Mouse (Mus musculus) C3H10T1/2 (cell line): ENCODE measurements around the gene Tet1. TPM values are rescaled to one million over a fixed set of nuclear protein-coding genes. Genes with fewer than 3 reads are reported as not detected.

Experiments used
- polyA plus RNA-seq, 2 experiments: library from polyadenylated mRNA; unstranded; fragments of >200 nt; fragmentation: generic; extraction: Trizol; gene quantifications; one replicate each; pipeline ENCODE4 v1.2.1; 2012; ENCODE audit warnings: missing spikeins in 2 of 2

The Tet1 gene
- polyA plus RNA-seq = under 1 TPM; 0.04 to 0.83 TPM

GRCm38 (mm10) chr10:62908896-62909295 is at the start of gene Tet1:
Tet1 (minus strand) TSS chr10:62908996.

GRCm38 (mm10) chr10:62946738-62947471 is 38.1 kb upstream of the Tet1 start, which contains the start of gene Dna2:
Dna2 (plus strand) TSS chr10:62947026.

GRCm38 (mm10) chr10:62919925-62920765 is 11.3 kb upstream of the Tet1 start, which contains the start of gene Slc25a16:
Slc25a16 (plus strand) TSS chr10:62920633.

DNA sequence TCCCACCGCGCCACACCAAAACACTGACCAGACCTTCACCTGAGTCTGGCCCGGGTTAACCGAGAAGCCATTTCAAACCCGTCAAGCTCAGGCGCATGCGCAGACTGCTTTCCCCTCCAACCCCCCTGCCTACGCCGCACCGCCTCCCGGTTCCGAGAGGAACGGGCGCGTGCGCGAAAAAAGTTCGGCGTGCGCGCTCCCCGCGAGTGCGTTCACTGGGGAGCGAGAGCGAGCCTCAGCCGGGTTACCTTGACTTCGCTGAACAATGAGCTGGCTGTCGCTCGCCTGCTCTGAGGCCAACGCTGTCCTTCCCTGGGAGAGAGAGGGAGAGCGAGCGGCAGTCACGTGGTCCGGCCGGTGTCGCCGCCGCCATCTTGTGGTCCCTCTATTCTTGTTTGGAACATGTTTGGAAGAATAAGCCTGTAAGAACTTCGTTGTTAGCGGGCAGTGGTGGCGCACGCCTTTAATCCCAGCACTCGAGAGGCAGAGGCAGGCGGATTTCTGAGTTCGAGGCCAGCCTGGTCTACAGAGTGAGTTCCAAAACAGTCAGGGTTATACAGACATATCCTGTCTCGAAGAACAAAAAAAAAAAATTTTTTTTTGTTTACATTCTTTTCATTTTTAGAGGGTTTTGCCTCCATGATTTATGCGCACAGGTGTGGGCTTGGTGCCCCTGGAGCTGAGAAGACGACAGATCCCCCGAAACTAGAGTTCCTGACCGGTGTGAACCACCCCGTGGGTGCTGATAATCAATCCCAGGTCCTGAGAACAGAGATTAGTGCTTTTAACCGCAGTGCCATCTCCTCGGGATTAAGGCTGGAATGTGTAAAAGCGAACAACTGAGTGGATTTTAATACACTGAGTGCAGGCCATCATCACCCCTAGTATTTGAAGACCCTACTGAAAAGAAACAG is 116.4 kb downstream of the Tet1 start, which contains the start of gene Ccar1:
Ccar1 (minus strand) TSS at position 110 of the 914 bp plus-strand sequence.

Other genes with a start within 250 kb of the Tet1 start
- under 1 TPM; 0.01 to 0.02 TPM for gene Stox1, start 182.9 kb downstream of the Tet1 start, polyA plus RNA-seq
- gene Ccar1, start 116.7 kb downstream of the Tet1 start, polyA plus RNA-seq = 10 to 100 TPM in 1 of 2 experiments, 1 to 10 TPM in 1; 4.6 to 17.5 TPM
- 1 to 10 TPM in 1 of 2 experiments, under 1 TPM in 1; 0.41 to 4.2 TPM for gene Slc25a16, start 11.6 kb upstream of the Tet1 start, polyA plus RNA-seq
- gene Dna2, start 38.0 kb upstream of the Tet1 start, polyA plus RNA-seq = under 1 TPM; 0.50 to 0.75 TPM
- gene Rufy2, start 71.2 kb upstream of the Tet1 start, polyA plus RNA-seq = 1 to 10 TPM in 1 of 2 experiments, under 1 TPM in 1; 0.51 to 5.8 TPM
- 10 to 100 TPM in 1 of 2 experiments, 1 to 10 TPM in 1; 3.1 to 36.0 TPM for gene Hnrnph3, start 115.2 kb upstream of the Tet1 start, polyA plus RNA-seq
- gene Pbld2, start 115.3 kb upstream of the Tet1 start, polyA plus RNA-seq = 1 to 10 TPM in 1 of 2 experiments, under 1 TPM in 1; 0.11 to 1.8 TPM
- 1 to 10 TPM in 1 of 2 experiments, under 1 TPM in 1; 0.26 to 4.6 TPM for gene Pbld1, start 151.2 kb upstream of the Tet1 start, polyA plus RNA-seq
- not detected for gene Atoh7, start 190.7 kb upstream of the Tet1 start, polyA plus RNA-seq